Mouse (Mus musculus) stomach, postnatal 0 days (tissue): ENCODE results near the gene Tmem123.

Source experiments
- CTCF ChIP-seq: IDR thresholded peaks from 2 replicates; pipeline ENCODE4 v1.5.1; 2016; ENCODE audit warnings: antibody characterized with exemption, low read depth, mild to moderate bottlenecking, moderate library complexity
- EP300 ChIP-seq: optimal IDR thresholded peaks from 2 replicates; pipeline ENCODE3; 2016; ENCODE audit warnings: antibody characterized with exemption

- TF ChIP-seq CTCF (no peak), EP300 (no peak)
These were observed 5.2 kb downstream of the Tmem123 start for GRCm38 (mm10) chr9:7769081-7769480.
